Mouse (Mus musculus) intestine, postnatal 0 days (tissue): ENCODE results near the gene Enpp1. TPM values are rescaled to one million over a fixed set of nuclear protein-coding genes. Genes with fewer than 3 reads are reported as not detected.

Experiments used
- ATAC-seq: fragments of 200-750 bp; cut with Nextera tagmentation; 2 replicates; pipeline ENCODE4 v1.8.0; 2017; ENCODE audit warnings: mild to moderate bottlenecking, moderate TSS enrichment, moderate library complexity
- H3K27ac ChIP-seq: fragments of 300-500 bp; sonication (generic); 2 replicates; pipeline ENCODE4 v1.5.1; 2014; ENCODE audit warnings: mild to moderate bottlenecking, low read depth, low read length, moderate library complexity
- H3K27me3 ChIP-seq: fragments of 300-500 bp; sonication (generic); replicated peaks from 2 replicates; pipeline ENCODE4 v1.6.1; 2014; ENCODE audit warnings: low read length, mixed read lengths; ENCODE audit not compliant: control insufficient read depth, insufficient read depth
- H3K36me3 ChIP-seq: fragments of 300-500 bp; sonication (generic); 2 replicates; pipeline ENCODE4 v1.6.1; 2014; ENCODE audit warnings: mild to moderate bottlenecking, moderate library complexity; ENCODE audit not compliant: control insufficient read depth, insufficient read depth
- H3K4me1 ChIP-seq: fragments of 300-500 bp; sonication (generic); replicated peaks from 2 replicates; pipeline ENCODE4 v1.6.1; 2014; ENCODE audit warnings: antibody characterized with exemption, low read length, mixed read lengths; ENCODE audit not compliant: control insufficient read depth, insufficient read depth
- H3K4me2 ChIP-seq: fragments of 300-500 bp; sonication (generic); replicated peaks from 2 replicates; pipeline ENCODE4 v1.6.1; 2014; ENCODE audit warnings: low read depth, mild to moderate bottlenecking, moderate library complexity
- H3K4me3 ChIP-seq: fragments of 300-500 bp; sonication (generic); 2 replicates; pipeline ENCODE4 v1.5.1; 2014; ENCODE audit warnings: low read depth, low read length
- H3K9ac ChIP-seq: fragments of 300-500 bp; sonication (generic); 2 replicates; pipeline ENCODE4 v1.6.1; 2014; ENCODE audit warnings: mild to moderate bottlenecking, low read depth, low read length
- H3K9me3 ChIP-seq: fragments of 300-500 bp; sonication (generic); 2 replicates; pipeline ENCODE4 v1.6.1; 2016; ENCODE audit warnings: mixed run types; ENCODE audit not compliant: control insufficient read depth
- CTCF ChIP-seq: sonication (generic); IDR thresholded peaks from 2 replicates; pipeline ENCODE4 v1.5.1; 2016; ENCODE audit warnings: low read depth, mild to moderate bottlenecking, control low read depth, antibody characterized with exemption, moderate library complexity
- WGBS: fragments of 180-500 bp; shearing (Covaris S2); extraction: QIAGEN DNeasy Blood & Tissue Kit; methylation state at CpG from one replicate; pipeline ENCODE4 v1.1.7; 2014; 5-methylcytosine and 5-hydroxymethylcytosine counted together
- polyA plus RNA-seq: library from polyadenylated mRNA; unstranded; fragments of >200 nt; fragmentation: Nextera tagmentation; extraction: Ambion mirVana; gene quantifications from 2 replicates; pipeline ENCODE4 v1.2.1, GENCODE M21; 2015

Enpp1 gene
- polyA plus RNA-seq, 1 experiment from 2014 or later, result 14.1 TPM

- Histone ChIP-seq H3K27me3 (no peaks in the 10 kb centered on the region), H3K4me1 (no peaks in the 10 kb centered on the region; the same call in 1 of the 2 replicates), H3K9me3 (no peaks in the 10 kb centered on the region), H3K27ac (no peak overlapping the region), H3K4me3 (no peak overlapping the region), H3K4me2 (no peak overlapping the region), H3K36me3 (no peaks in the 10 kb centered on the region), H3K9ac (no peak overlapping the region)
- no peak for TF ChIP-seq CTCF
- ATAC-seq, result no peak
- WGBS, result 70% methylated on average over 5 of the region's 5 CpGs
Observed at GRCm38 (mm10) chr10:24591741-24592140, 120.2 kb downstream of the Enpp1 start.

GRCm38 (mm10) chr10:24591136-24591535 is 120.8 kb downstream of the Enpp1 start:
- ATAC-seq, result no peak

GRCm38 (mm10) chr10:24590546-24590945 is 121.4 kb downstream of the Enpp1 start:
- no peak overlapping the region for H3K27ac ChIP-seq
- no peak for TF ChIP-seq CTCF
- no peak overlapping the region for H3K4me3 ChIP-seq
- no peak overlapping the region for H3K9ac ChIP-seq
- WGBS, result 90% methylated on average over 4 of the region's 4 CpGs
- no peak for ATAC-seq
- H3K27me3 ChIP-seq, result no peaks in the 10 kb centered on the region
- H3K36me3 ChIP-seq, result no peaks in the 10 kb centered on the region
- no peaks in the 10 kb centered on the region for H3K9me3 ChIP-seq
- H3K4me2 ChIP-seq, result no peak overlapping the region
- no peaks in the 10 kb centered on the region; the same call in 1 of the 2 replicates for H3K4me1 ChIP-seq

More at GRCm38 (mm10) chr10:24591136-24591535, 120.8 kb downstream of the Enpp1 start:
- Histone ChIP-seq H3K27ac (no peak overlapping the region), H3K4me2 (no peak overlapping the region), H3K4me3 (no peak overlapping the region), H3K9ac (no peak overlapping the region), H3K27me3 (no peaks in the 10 kb centered on the region), H3K36me3 (no peaks in the 10 kb centered on the region), H3K9me3 (no peaks in the 10 kb centered on the region), H3K4me1 (no peaks in the 10 kb centered on the region; the same call in 1 of the 2 replicates)
- 28% methylated on average over 4 of the region's 4 CpGs for WGBS
- peak; percentile 97 for TF ChIP-seq CTCF

GRCm38 (mm10) chr10:24589238-24589637 is 122.7 kb downstream of the Enpp1 start:
- no peak overlapping the region for H3K4me2 ChIP-seq
- no peaks in the 10 kb centered on the region for H3K9me3 ChIP-seq
- no peaks in the 10 kb centered on the region for H3K36me3 ChIP-seq
- no peaks in the 10 kb centered on the region; the same call in 1 of the 2 replicates for H3K4me1 ChIP-seq
- no peak for TF ChIP-seq CTCF
- no peak overlapping the region for H3K9ac ChIP-seq
- H3K4me3 ChIP-seq, result no peak overlapping the region
- no peak overlapping the region for H3K27ac ChIP-seq
- no peak for ATAC-seq
- 89% methylated on average over 9 of the region's 9 CpGs for WGBS
- H3K27me3 ChIP-seq, result no peaks in the 10 kb centered on the region

GRCm38 (mm10) chr10:24588824-24589223 is 123.1 kb downstream of the Enpp1 start:
- Histone ChIP-seq H3K4me2 (no peak overlapping the region), H3K9me3 (no peaks in the 10 kb centered on the region), H3K9ac (no peak overlapping the region), H3K27ac (no peak overlapping the region), H3K27me3 (no peaks in the 10 kb centered on the region), H3K36me3 (no peaks in the 10 kb centered on the region), H3K4me3 (no peak overlapping the region), H3K4me1 (no peaks in the 10 kb centered on the region; the same call in 1 of the 2 replicates)
- 83% methylated on average over 4 of the region's 4 CpGs for WGBS
- no peak for ATAC-seq
- no peak for TF ChIP-seq CTCF

Other genes starting within 250 kb of the Enpp1 start
- gene Ccn2, start 116.7 kb downstream of the Enpp1 start, polyA plus RNA-seq, result 7.8 and 10.2 TPM in 2 replicates
- gene Enpp3, start 130.7 kb upstream of the Enpp1 start, polyA plus RNA-seq, result 151 and 152 TPM in 2 replicates
- gene Med23, start 157.8 kb upstream of the Enpp1 start, polyA plus RNA-seq, result 5.7 and 5.8 TPM in 2 replicates
- gene Arg1, start 215.3 kb upstream of the Enpp1 start, polyA plus RNA-seq, result 1.7 and 2.0 TPM in 2 replicates